Mouse (Mus musculus) limb, embryonic 11.5 days (tissue): ENCODE results near the gene Kpna4. TPM values are rescaled to one million over a fixed set of nuclear protein-coding genes. Genes with fewer than 3 reads are reported as not detected.

ENCODE experiments used
- ATAC-seq: fragments of 200-750 bp; cut with Nextera tagmentation; 2 replicates; pipeline ENCODE4 v1.8.0; 2017; ENCODE audit warnings: low read depth; ENCODE audit not compliant: insufficient number of reproducible peaks, low FRiP score, low TSS enrichment
- DNase-seq: peaks from one replicate; pipeline ENCODE4 v3.0.0-alpha.2; 2015; ENCODE audit warnings: low spot score
- H3K27ac ChIP-seq: fragments of 300-500 bp; sonication (generic); replicated peaks from 2 replicates; pipeline ENCODE4 v1.5.1; 2014; ENCODE audit warnings: low read depth, mild to moderate bottlenecking, low read length
- H3K27me3 ChIP-seq: fragments of 300-500 bp; sonication (generic); 2 replicates; pipeline ENCODE4 v1.6.1; 2014; ENCODE audit warnings: mild to moderate bottlenecking, low read length, mixed read lengths; ENCODE audit not compliant: control insufficient read depth, insufficient read depth
- H3K36me3 ChIP-seq: fragments of 300-500 bp; sonication (generic); 2 replicates; pipeline ENCODE4 v1.6.1; 2014; ENCODE audit warnings: mild to moderate bottlenecking, low read length, moderate library complexity, mixed read lengths; ENCODE audit not compliant: control insufficient read depth, insufficient read depth
- H3K4me1 ChIP-seq: fragments of 300-500 bp; sonication (generic); 2 replicates; pipeline ENCODE4 v1.6.1; 2014; ENCODE audit warnings: low read length, mixed read lengths; ENCODE audit not compliant: control insufficient read depth, insufficient read depth
- H3K4me2 ChIP-seq: fragments of 300-500 bp; sonication (generic); 2 replicates; pipeline ENCODE4 v1.6.1; 2014; ENCODE audit warnings: low read depth, mild to moderate bottlenecking, moderate library complexity; ENCODE audit not compliant: severe bottlenecking
- H3K4me3 ChIP-seq: fragments of 300-500 bp; sonication (generic); 2 replicates; pipeline ENCODE4 v1.5.1; 2014; ENCODE audit warnings: low read depth, low read length
- H3K9ac ChIP-seq: fragments of 300-500 bp; sonication (generic); 2 replicates; pipeline ENCODE4 v1.6.1; 2014; ENCODE audit warnings: mild to moderate bottlenecking, low read length
- H3K9me3 ChIP-seq: fragments of 300-500 bp; sonication (generic); 2 replicates; pipeline ENCODE4 v1.6.1; 2016; ENCODE audit warnings: low read length; ENCODE audit not compliant: control insufficient read depth
- WGBS: fragments of 180-500 bp; shearing (Covaris S2); extraction: QIAGEN DNeasy Blood & Tissue Kit; methylation state at CpG from one replicate; pipeline ENCODE4 v1.1.7; 2014; 5-methylcytosine and 5-hydroxymethylcytosine counted together
- polyA plus RNA-seq: library from polyadenylated mRNA; unstranded; fragments of >200 nt; fragmentation: Nextera tagmentation; extraction: Ambion mirVana; gene quantifications from 2 replicates; pipeline ENCODE4 v1.2.1, GENCODE M21; 2014

Gene Kpna4
- polyA plus RNA-seq, 1 experiment from 2014 or later, result 39.1 TPM

DNA sequence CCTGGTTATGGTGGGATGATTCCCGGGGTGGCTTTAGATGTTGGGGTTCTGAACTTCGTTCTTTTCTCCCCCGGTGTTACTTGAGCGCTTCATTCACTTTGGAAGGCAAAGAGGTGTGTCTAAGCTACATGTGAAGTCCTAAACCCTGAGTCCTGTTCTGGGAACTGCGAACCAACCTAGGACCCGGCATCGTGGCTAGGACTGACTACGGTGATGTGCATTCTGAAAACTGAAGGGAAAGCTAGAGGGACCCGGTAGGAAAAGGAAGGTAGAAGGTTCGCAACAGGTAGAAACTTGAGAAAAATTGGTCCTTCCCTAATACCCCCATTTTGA, 399 bp upstream of the Kpna4 start:
- WGBS, result 1% methylated on average over 10 of the region's 10 CpGs
- H3K9ac ChIP-seq, result peak overlapping the region; percentile 60
- H3K27me3 ChIP-seq, result no peaks in the 10 kb centered on the region
- no peaks in the 10 kb centered on the region for H3K36me3 ChIP-seq
- DNase-seq (no peak), ATAC-seq (peak; percentile 70)
- no peak overlapping the region; the same call in 1 of the 2 replicates for H3K27ac ChIP-seq
- H3K4me3 ChIP-seq, result peak overlapping the region; percentile 94
- H3K4me1 ChIP-seq, result peaks cover 3% of the 10 kb centered on the region; the same call in 1 of the 2 replicates
- peak overlapping the region; percentile 62 for H3K4me2 ChIP-seq
- no peaks in the 10 kb centered on the region for H3K9me3 ChIP-seq

GRCm38 (mm10) chr3:69125891-69126508, 913 bp downstream of the Kpna4 start:
- H3K27me3 ChIP-seq, result no peaks in the 10 kb centered on the region
- H3K4me1 ChIP-seq, result peaks cover 3% of the 10 kb centered on the region; the same call in 1 of the 2 replicates
- ATAC-seq, result no peak
- under 1% methylated on average over 35 of the region's 35 CpGs for WGBS
- H3K9ac ChIP-seq, result peak overlapping the region; percentile 92
- peak overlapping the region; percentile 92 for H3K27ac ChIP-seq
- no peaks in the 10 kb centered on the region for H3K36me3 ChIP-seq
- H3K9me3 ChIP-seq, result no peaks in the 10 kb centered on the region
- H3K4me3 ChIP-seq, result peak overlapping the region; percentile 94
- H3K4me2 ChIP-seq, result peak overlapping the region; percentile 67
- peak; percentile 63 for DNase-seq

DNA sequence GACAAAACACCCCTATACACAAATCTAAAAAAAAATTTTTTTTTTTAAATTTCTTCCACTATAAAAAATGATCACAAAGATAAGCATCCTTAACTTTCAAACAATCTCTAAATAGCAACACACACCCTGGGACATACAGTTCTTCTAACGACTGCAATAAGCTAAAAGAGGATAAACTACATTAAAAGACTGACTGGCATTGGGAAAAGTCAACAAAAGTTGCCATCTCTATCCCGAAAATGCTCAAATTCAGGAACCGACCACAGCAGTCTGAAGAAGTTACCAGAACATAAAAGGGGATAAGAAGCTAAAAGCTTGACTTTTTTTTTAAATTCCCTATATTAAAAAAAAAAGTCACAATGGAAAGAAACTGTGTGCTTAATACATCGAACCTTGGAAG, 1.5 kb downstream of the Kpna4 start:
- Histone ChIP-seq H3K27ac (no peak overlapping the region), H3K9ac (no peak overlapping the region; the same call in 1 of the 2 replicates), H3K36me3 (no peaks in the 10 kb centered on the region), H3K4me2 (peak overlapping the region; percentile 67), H3K4me3 (peak overlapping the region; percentile 94), H3K27me3 (no peaks in the 10 kb centered on the region), H3K4me1 (peaks cover 3% of the 10 kb centered on the region; the same call in 1 of the 2 replicates), H3K9me3 (no peaks in the 10 kb centered on the region)
- DNase-seq, result no peak
- WGBS, result 28% methylated on average over 4 of the region's 4 CpGs
- ATAC-seq, result no peak

DNA sequence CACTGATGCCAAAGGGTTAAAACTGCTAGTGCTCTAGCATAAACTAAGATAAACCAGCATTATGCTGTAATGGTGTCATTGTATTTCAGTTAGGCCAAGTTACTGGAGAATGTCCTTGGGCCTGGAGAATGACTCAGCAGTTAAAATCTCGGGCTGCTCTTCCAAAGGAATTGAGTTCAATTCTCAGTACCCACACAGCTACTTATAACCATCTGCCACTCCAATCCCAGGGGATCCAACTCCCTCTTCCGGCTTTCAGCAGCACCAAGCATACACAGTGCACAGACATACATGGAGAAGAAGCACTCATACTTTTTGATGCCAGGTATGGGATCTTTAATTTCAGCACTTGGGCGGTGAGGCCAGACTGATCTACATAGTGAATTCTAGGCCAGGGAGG, 8.1 kb downstream of the Kpna4 start:
- ATAC-seq, result no peak

DNA sequence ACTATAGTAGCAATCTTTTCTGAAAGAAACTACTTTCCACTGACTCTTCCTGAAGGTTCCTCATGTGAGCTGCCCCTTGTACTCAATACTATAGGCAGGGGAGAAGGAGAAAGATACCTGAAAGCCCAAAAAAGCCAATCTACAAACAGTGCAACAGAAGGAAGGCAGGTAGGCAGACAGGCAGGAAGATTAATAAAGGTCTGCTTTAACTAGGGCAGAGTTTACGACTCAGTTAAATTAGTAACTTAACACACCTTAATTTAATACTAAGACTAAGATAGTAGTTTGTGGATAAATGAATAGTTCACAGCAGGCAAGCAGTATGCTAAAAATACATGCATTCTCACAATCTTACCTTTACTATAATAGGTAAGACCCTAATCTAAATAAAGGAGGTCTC, 12.2 kb downstream of the Kpna4 start:
- no peak for DNase-seq
- no peaks in the 10 kb centered on the region for H3K9me3 ChIP-seq
- no peaks in the 10 kb centered on the region for H3K4me1 ChIP-seq
- no peak overlapping the region for H3K9ac ChIP-seq
- H3K36me3 ChIP-seq, result no peaks in the 10 kb centered on the region
- H3K4me3 ChIP-seq, result no peak overlapping the region
- H3K27ac ChIP-seq, result no peak overlapping the region
- 85% methylated on average over 1 of the region's 1 CpGs for WGBS
- H3K27me3 ChIP-seq, result no peaks in the 10 kb centered on the region
- ATAC-seq, result no peak
- no peak overlapping the region for H3K4me2 ChIP-seq

More for the DNA sequence above, 8.1 kb downstream of the Kpna4 start:
- WGBS, result 74% methylated on average over 3 of the region's 3 CpGs
- H3K4me2 ChIP-seq, result no peak overlapping the region
- no peak for DNase-seq
- no peaks in the 10 kb centered on the region for H3K9me3 ChIP-seq
- H3K4me1 ChIP-seq, result no peaks in the 10 kb centered on the region
- H3K27ac ChIP-seq, result no peak overlapping the region
- H3K9ac ChIP-seq, result no peak overlapping the region
- no peaks in the 10 kb centered on the region for H3K36me3 ChIP-seq
- no peaks in the 10 kb centered on the region for H3K27me3 ChIP-seq
- no peak overlapping the region for H3K4me3 ChIP-seq

GRCm38 (mm10) chr3:69113956-69114355, 13.0 kb downstream of the Kpna4 start:
- H3K4me3 ChIP-seq, result no peak overlapping the region
- DNase-seq (no peak), ATAC-seq (no peak)
- no peaks in the 10 kb centered on the region for H3K27me3 ChIP-seq
- H3K4me2 ChIP-seq, result no peak overlapping the region
- H3K4me1 ChIP-seq, result no peaks in the 10 kb centered on the region
- H3K9ac ChIP-seq, result no peak overlapping the region
- H3K27ac ChIP-seq, result no peak overlapping the region
- H3K36me3 ChIP-seq, result no peaks in the 10 kb centered on the region
- 84% methylated on average over 1 of the region's 1 CpGs for WGBS
- no peaks in the 10 kb centered on the region for H3K9me3 ChIP-seq

GRCm38 (mm10) chr3:69109079-69109478, 17.8 kb downstream of the Kpna4 start:
- Histone ChIP-seq H3K27me3 (no peaks in the 10 kb centered on the region), H3K4me3 (no peak overlapping the region), H3K27ac (no peak overlapping the region), H3K36me3 (no peaks in the 10 kb centered on the region), H3K4me1 (no peaks in the 10 kb centered on the region), H3K9ac (no peak overlapping the region), H3K4me2 (no peak overlapping the region), H3K9me3 (no peaks in the 10 kb centered on the region)
- ATAC-seq (no peak), DNase-seq (no peak)
- WGBS, result 98% methylated on average over 1 of the region's 1 CpGs

DNA sequence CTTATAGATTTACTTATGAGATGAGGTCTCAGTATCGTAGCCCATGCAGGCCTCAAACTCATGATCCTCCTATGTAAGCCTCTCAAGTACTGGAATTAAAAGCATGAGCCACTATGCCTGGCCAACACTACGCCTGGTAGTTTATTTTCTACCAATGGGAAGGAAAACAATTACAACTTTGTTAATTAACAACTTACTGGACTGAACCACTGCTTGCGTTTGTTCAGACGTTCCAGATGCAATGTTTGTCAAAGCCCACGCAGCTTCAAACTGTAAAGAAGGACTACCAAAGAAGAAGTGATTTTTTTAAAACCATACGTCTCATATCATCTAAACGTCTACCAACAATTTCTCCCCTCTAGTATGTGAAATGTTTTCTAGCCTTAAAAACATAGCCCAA, 32.5 kb downstream of the Kpna4 start:
- ATAC-seq (no peak), DNase-seq (no peak)
- no peaks in the 10 kb centered on the region for H3K27me3 ChIP-seq
- 94% methylated on average over 7 of the region's 7 CpGs for WGBS
- H3K4me1 ChIP-seq, result no peaks in the 10 kb centered on the region
- no peak overlapping the region for H3K4me3 ChIP-seq
- no peak overlapping the region for H3K9ac ChIP-seq
- peaks cover 11% of the 10 kb centered on the region; the same call in 1 of the 2 replicates for H3K36me3 ChIP-seq
- H3K9me3 ChIP-seq, result no peaks in the 10 kb centered on the region
- no peak overlapping the region for H3K27ac ChIP-seq
- no peak overlapping the region for H3K4me2 ChIP-seq

GRCm38 (mm10) chr3:69064005-69064404, 62.9 kb downstream of the Kpna4 start:
- Histone ChIP-seq H3K4me3 (no peak overlapping the region), H3K9me3 (no peaks in the 10 kb centered on the region), H3K4me2 (no peak overlapping the region), H3K27ac (no peak overlapping the region), H3K27me3 (no peaks in the 10 kb centered on the region), H3K36me3 (no peaks in the 10 kb centered on the region), H3K9ac (no peak overlapping the region), H3K4me1 (no peaks in the 10 kb centered on the region)
- 64% methylated on average over 1 of the region's 1 CpGs for WGBS
- ATAC-seq (no peak), DNase-seq (no peak)
